Mouse (Mus musculus) CH12.LX (cell line): Measurements from ENCODE around the gene Gm5129. TPM values are rescaled to one million over a fixed set of nuclear protein-coding genes. Genes with fewer than 3 reads are reported as not detected.

Experiments used
- DNase-seq: peaks from one replicate; pipeline ENCODE4 v3.0.0-alpha.2; 2013; ENCODE audit errors: extremely low read depth
- H3K27ac ChIP-seq: 2 replicates; pipeline ENCODE4 v1.5.1; 2012; ENCODE audit warnings: low read depth, mild to moderate bottlenecking, control low read depth, moderate library complexity; ENCODE audit not compliant: insufficient read depth
- H3K27me3 ChIP-seq: replicated peaks from 2 replicates; pipeline ENCODE3; 2012; ENCODE audit warnings: inconsistent platforms
- H3K36me3 ChIP-seq, 2 experiments: replicated peaks in 1 of 2; 2 replicates each; pipeline versions ENCODE3 to v1.6.1; 2012; ENCODE audit warnings: inconsistent platforms in 1 of 2, low read length in 1 of 2, mild to moderate bottlenecking in 1 of 2, mixed read lengths in 1 of 2, moderate library complexity in 1 of 2; ENCODE audit not compliant: control insufficient read depth in 1 of 2, insufficient read depth in 1 of 2
- H3K4me1 ChIP-seq, 2 experiments: 2 replicates each; pipeline ENCODE4 v1.6.1; 2012; ENCODE audit warnings: inconsistent platforms in 1 of 2, moderate library complexity in 1 of 2; ENCODE audit not compliant: insufficient read depth in 2 of 2, control insufficient read depth in 1 of 2
- H3K4me2 ChIP-seq: 2 replicates; pipeline ENCODE4 v1.6.1; 2012; ENCODE audit warnings: low read depth, mild to moderate bottlenecking, control low read depth; ENCODE audit not compliant: poor library complexity, insufficient read depth, severe bottlenecking
- H3K4me3 ChIP-seq, 3 experiments: fragments of 150-350 bp in 1 of 3; sonication (generic) in 1 of 3; replicated peaks in 1 of 3; 2 replicates each; pipeline versions ENCODE3 to v1.5.1; 2011 to 2012; ENCODE audit warnings: low read depth in 2 of 3, low read length in 2 of 3, mild to moderate bottlenecking in 2 of 3, moderate library complexity in 2 of 3, control low read depth in 1 of 3, improper control_type of control experiment in 1 of 3, inconsistent platforms in 1 of 3, mixed read lengths in 1 of 3; ENCODE audit not compliant: poor library complexity in 1 of 3
- H3K79me2 ChIP-seq: replicated peaks from 2 replicates; pipeline ENCODE4 v1.6.1; 2012; ENCODE audit warnings: mild to moderate bottlenecking, moderate library complexity; ENCODE audit not compliant: control insufficient read depth, poor library complexity, insufficient read depth, severe bottlenecking; ENCODE audit errors: extremely low read depth
- H3K9ac ChIP-seq: 2 replicates; pipeline ENCODE4 v1.6.1; 2012; ENCODE audit warnings: low read depth, mild to moderate bottlenecking, control low read depth, moderate library complexity; ENCODE audit not compliant: insufficient read depth
- H3K9me3 ChIP-seq: replicated peaks from 2 replicates; pipeline ENCODE3; 2012; ENCODE audit warnings: low read length, inconsistent platforms, mixed read lengths
- CHD2 ChIP-seq: IDR thresholded peaks from 2 replicates; pipeline ENCODE4 v1.6.1; 2011; ENCODE audit warnings: low read length, improper control_type of control experiment
- E2F4 ChIP-seq: IDR thresholded peaks from 2 replicates; pipeline ENCODE4 v1.6.1; 2011; ENCODE audit warnings: low read depth, low read length, improper control_type of control experiment; ENCODE audit not compliant: insufficient replicate concordance
- EP300 ChIP-seq: IDR thresholded peaks from 2 replicates; pipeline ENCODE4 v1.6.1; 2011; ENCODE audit warnings: low read length, improper control_type of control experiment
- ETS1 ChIP-seq: conservative IDR thresholded peaks from 2 replicates; pipeline ENCODE4 v1.6.1; 2012; ENCODE audit warnings: low read depth, mild to moderate bottlenecking, inconsistent platforms, low read length, improper control_type of control experiment, moderate library complexity
- GABPA ChIP-seq: IDR thresholded peaks from 2 replicates; pipeline ENCODE4 v1.6.1; 2012; ENCODE audit warnings: low read depth, low read length, improper control_type of control experiment, inconsistent platforms; ENCODE audit not compliant: insufficient replicate concordance
- HCFC1 ChIP-seq: IDR thresholded peaks from 2 replicates; pipeline ENCODE4 v1.6.1; 2012; ENCODE audit warnings: low read depth, mild to moderate bottlenecking, inconsistent platforms, low read length, improper control_type of control experiment
- JUN ChIP-seq: IDR thresholded peaks from 2 replicates; pipeline ENCODE4 v1.6.1; 2011; ENCODE audit warnings: low read depth, mild to moderate bottlenecking, low read length, improper control_type of control experiment, moderate library complexity; ENCODE audit not compliant: insufficient read depth
- JUND ChIP-seq: conservative IDR thresholded peaks from 2 replicates; pipeline ENCODE4 v1.6.1; 2011; ENCODE audit warnings: low read depth, low read length, improper control_type of control experiment
- KAT2A ChIP-seq: IDR thresholded peaks from 2 replicates; pipeline ENCODE4 v1.6.1; 2012; ENCODE audit warnings: low read length, improper control_type of control experiment, inconsistent platforms; ENCODE audit not compliant: insufficient replicate concordance
- MAFK ChIP-seq: IDR thresholded peaks from 2 replicates; pipeline ENCODE4 v1.6.1; 2011; ENCODE audit warnings: low read length, improper control_type of control experiment; ENCODE audit not compliant: insufficient replicate concordance
- MAZ ChIP-seq: IDR thresholded peaks from 2 replicates; pipeline ENCODE4 v1.6.1; 2012; ENCODE audit warnings: low read depth, mild to moderate bottlenecking, inconsistent platforms, low read length, improper control_type of control experiment, moderate library complexity
- MEF2A ChIP-seq: IDR thresholded peaks from 2 replicates; pipeline ENCODE4 v1.6.1; 2014; ENCODE audit warnings: low read depth, mild to moderate bottlenecking, inconsistent platforms, low read length, improper control_type of control experiment, borderline replicate concordance
- MXI1 ChIP-seq: IDR thresholded peaks from 2 replicates; pipeline ENCODE4 v1.6.1; 2011; ENCODE audit warnings: mild to moderate bottlenecking, low read depth, low read length, improper control_type of control experiment
- NELFE ChIP-seq: IDR thresholded peaks from 2 replicates; pipeline ENCODE4 v1.6.1; 2011; ENCODE audit warnings: low read depth, low read length, improper control_type of control experiment
- PAX5 ChIP-seq: IDR thresholded peaks from 2 replicates; pipeline ENCODE4 v1.6.1; 2012; ENCODE audit warnings: low read length, inconsistent platforms, mixed read lengths
- POLR2AphosphoS2 ChIP-seq: IDR thresholded peaks from 2 replicates; pipeline ENCODE4 v1.6.1; 2011; ENCODE audit warnings: low read depth, low read length, improper control_type of control experiment
- RCOR1 ChIP-seq: conservative IDR thresholded peaks from 2 replicates; pipeline ENCODE4 v1.6.1; 2012; ENCODE audit warnings: low read depth, mild to moderate bottlenecking, inconsistent platforms, low read length, improper control_type of control experiment
- SMC3 ChIP-seq: IDR thresholded peaks from 2 replicates; pipeline ENCODE4 v1.6.1; 2011; ENCODE audit warnings: low read depth, low read length, improper control_type of control experiment
- TBP ChIP-seq: conservative IDR thresholded peaks from 2 replicates; pipeline ENCODE4 v1.6.1; 2011; ENCODE audit warnings: low read depth, low read length, improper control_type of control experiment
- TCF12 ChIP-seq: IDR thresholded peaks from 2 replicates; pipeline ENCODE4 v1.6.1; 2014; ENCODE audit warnings: low read depth, mild to moderate bottlenecking, inconsistent platforms, low read length, improper control_type of control experiment
- UBTF ChIP-seq: IDR thresholded peaks from 2 replicates; pipeline ENCODE4 v1.6.1; 2012; ENCODE audit warnings: low read depth, mild to moderate bottlenecking, inconsistent platforms, low read length, improper control_type of control experiment, moderate library complexity
- USF1 ChIP-seq: IDR thresholded peaks from 2 replicates; pipeline ENCODE4 v1.6.1; 2014; ENCODE audit warnings: low read depth, mild to moderate bottlenecking, inconsistent platforms, low read length, improper control_type of control experiment
- USF2 ChIP-seq: conservative IDR thresholded peaks from 2 replicates; pipeline ENCODE4 v1.6.1; 2011; ENCODE audit warnings: low read depth, low read length, improper control_type of control experiment
- ZC3H11A ChIP-seq: IDR thresholded peaks from 2 replicates; pipeline ENCODE4 v1.6.1; 2012; ENCODE audit warnings: low read depth, mild to moderate bottlenecking, inconsistent platforms, low read length, improper control_type of control experiment
- ZNF384 ChIP-seq: IDR thresholded peaks from 2 replicates; pipeline ENCODE4 v1.6.1; 2012; ENCODE audit warnings: low read depth, low read length, improper control_type of control experiment, inconsistent platforms
- dilution Hi-C: fragments of 300-500 bp; cut with MboI; formaldehyde crosslinking; loops from 2 replicates; pipeline ENCODE4 v1.14.3; 2020; ENCODE audit warnings: low sequenced_read_pairs; ENCODE audit not compliant: extremely low pct_unique_long_range_greater_than_20kb, extremely low pct_ligation_motif_present
- in situ Hi-C: fragments of 300-500 bp; cut with MboI; formaldehyde crosslinking; loops from 3 replicates; pipeline ENCODE4 v1.14.3; 2019; ENCODE audit warnings: low sequenced_read_pairs, low pct_ligation_motif_present, low pct_unique_long_range_greater_than_20kb, mixed read lengths
- polyA plus RNA-seq: library from polyadenylated mRNA; unstranded; fragments of >175 nt; gene quantifications from 2 replicates; pipeline ENCODE4 v1.2.1, GENCODE M21; 2012; ENCODE audit warnings: low read depth; ENCODE audit not compliant: insufficient read length
- total RNA-seq, 2 experiments: library from RNA; depleted of rRNA; stranded (reverse); fragments of 300-350 nt in 1 of 2; fragments of >200 nt in 1 of 2; gene quantifications; 2 replicates each; pipeline ENCODE4 v1.2.3; 2012 to 2014

The Gm5129 gene
- total and polyA plus RNA-seq, 3 experiments, result 1.3 TPM; not detected in 2

DNA sequence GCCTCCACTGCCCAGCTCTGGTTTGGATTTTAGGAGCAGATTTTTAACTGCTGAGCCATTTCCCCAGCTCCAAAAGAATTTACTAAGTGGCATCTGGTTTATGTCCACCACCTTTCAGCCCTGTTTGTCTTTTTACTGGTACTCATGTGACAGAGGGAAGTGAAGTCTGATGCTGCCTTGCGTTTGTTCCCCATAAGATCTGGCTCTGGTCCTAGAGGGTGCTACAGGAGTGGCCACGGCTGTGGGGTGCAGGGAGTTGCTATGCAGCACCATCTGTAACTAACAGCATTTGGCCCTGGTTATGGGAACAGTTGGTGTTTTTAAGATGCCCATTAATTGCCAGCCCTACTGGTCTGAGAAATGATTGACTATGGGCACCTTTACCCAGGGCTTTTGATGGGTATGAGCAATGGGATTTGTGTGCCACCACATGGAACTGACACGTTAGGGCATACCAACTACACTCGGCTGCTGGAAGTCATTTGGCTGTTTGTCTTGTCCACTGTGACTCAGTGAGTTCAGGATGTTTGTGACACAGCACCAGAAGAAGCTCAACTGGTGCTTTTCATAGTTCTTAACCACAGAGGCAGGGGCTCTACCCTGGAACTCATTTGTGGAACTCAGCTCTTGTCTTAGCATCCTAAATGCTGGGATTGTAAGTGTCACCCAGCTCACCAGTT lies 37.1 kb upstream of the Gm5129 start:
- Histone ChIP-seq H3K79me2 (no peaks in the 10 kb centered on the region; the same call in 1 of the 2 replicates), H3K4me1 (peaks cover 4 to 23% of the 10 kb centered on the region in 2 experiments; a peak in 3 of 4 replicates), H3K9me3 (no peaks in the 10 kb centered on the region), H3K9ac (no peak overlapping the region), H3K27me3 (no peaks in the 10 kb centered on the region), H3K36me3 (peaks cover 44 to 89% of the 10 kb centered on the region in 2 experiments), H3K27ac (no peak overlapping the region), H3K4me2 (no peak overlapping the region), H3K4me3 (no peak overlapping the region)
- TF ChIP-seq ETS1 (no peak), EP300 (no peak), POLR2AphosphoS2 (no peak), JUND (no peak), MAFK (no peak), ZNF384 (no peak), MEF2A (no peak), MXI1 (no peak), TCF12 (no peak), GABPA (no peak), KAT2A (no peak), TBP (no peak), PAX5 (no peak), NELFE (no peak), CHD2 (no peak), JUN (no peak), SMC3 (no peak), HCFC1 (no peak), RCOR1 (no peak)
- in situ Hi-C loops (no loop called here), dilution Hi-C loops (no loop called here)
- peak; percentile 25 for DNase-seq

DNA sequence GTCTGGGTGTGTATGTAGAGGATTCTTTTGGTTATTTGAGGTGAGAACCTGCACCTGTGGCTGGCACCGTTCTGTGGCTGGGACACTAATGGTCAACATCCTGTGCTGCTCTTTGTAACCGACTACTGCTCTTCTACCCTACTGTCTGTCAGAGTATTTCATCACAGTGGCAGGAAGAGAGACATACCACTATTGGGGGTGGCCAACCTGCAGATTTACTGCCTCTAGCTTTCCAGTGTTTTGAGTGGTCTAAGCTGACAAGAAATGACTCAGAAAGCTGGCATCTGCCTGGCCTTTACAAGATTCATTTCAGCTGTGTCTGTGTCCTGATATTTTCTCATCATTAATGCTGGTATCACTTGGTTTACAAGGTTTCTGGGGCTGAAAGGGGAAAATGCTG lies 36.3 kb upstream of the Gm5129 start:
- no peak for TF ChIP-seq UBTF
- no peak for TF ChIP-seq KAT2A
- TF ChIP-seq E2F4, result no peak
- TF ChIP-seq ZC3H11A, result no peak
- TF ChIP-seq USF1, result no peak
- TF ChIP-seq RCOR1, result no peak
- no peak for TF ChIP-seq HCFC1
- no peak for TF ChIP-seq USF2
- no peak for TF ChIP-seq MAZ
- TF ChIP-seq CHD2, result no peak
- no peak for TF ChIP-seq EP300
- no peak for TF ChIP-seq JUN
- H3K9me3 ChIP-seq, result no peaks in the 10 kb centered on the region
- H3K4me1 ChIP-seq, result peaks cover 4 to 23% of the 10 kb centered on the region in 2 experiments; a peak in 3 of 4 replicates
- H3K27ac ChIP-seq, result no peak overlapping the region
- dilution Hi-C loops (no loop called here), in situ Hi-C loops (no loop called here)
- H3K4me3 ChIP-seq, result no peak overlapping the region
- H3K36me3 ChIP-seq, result peaks cover 41 to 89% of the 10 kb centered on the region in 2 experiments
- no peaks in the 10 kb centered on the region for H3K27me3 ChIP-seq
- H3K79me2 ChIP-seq, result no peaks in the 10 kb centered on the region; the same call in 1 of the 2 replicates
- no peak overlapping the region for H3K4me2 ChIP-seq
- H3K9ac ChIP-seq, result no peak overlapping the region
- peak; percentile 15 for DNase-seq
